Mouse (Mus musculus) kidney, embryonic 14.5 days (tissue): ENCODE measurements at regions not wholly inside any gene's neighbourhood (a gene's known extent, or its start where the extent isn't known, plus 50 kb on each side); places are given as distances from the start of the nearest gene placed in this dataset.

Experiments
- ATAC-seq: fragments of 200-750 bp; cut with Nextera tagmentation; 2 replicates; pipeline ENCODE4 v1.8.0; 2017; ENCODE audit warnings: moderate number of reproducible peaks, mild to moderate bottlenecking, moderate TSS enrichment, moderate library complexity; ENCODE audit not compliant: low FRiP score, low TSS enrichment
- H3K27ac ChIP-seq: fragments of 300-500 bp; sonication (generic); 2 replicates; pipeline ENCODE4 v1.5.1; 2014; ENCODE audit warnings: low read depth, mild to moderate bottlenecking, low read length, moderate library complexity, mixed read lengths
- H3K27me3 ChIP-seq: fragments of 300-500 bp; sonication (generic); 2 replicates; pipeline ENCODE4 v1.6.1; 2014; ENCODE audit warnings: mild to moderate bottlenecking, low read length; ENCODE audit not compliant: control insufficient read depth, insufficient read depth
- H3K36me3 ChIP-seq: fragments of 300-500 bp; sonication (generic); 2 replicates; pipeline ENCODE4 v1.6.1; 2014; ENCODE audit warnings: low read length, mixed read lengths; ENCODE audit not compliant: control insufficient read depth, insufficient read depth
- H3K4me1 ChIP-seq: fragments of 300-500 bp; sonication (generic); 2 replicates; pipeline ENCODE4 v1.6.1; 2014; ENCODE audit warnings: low read length, mixed read lengths; ENCODE audit not compliant: control insufficient read depth, insufficient read depth
- H3K4me2 ChIP-seq: fragments of 300-500 bp; sonication (generic); replicated peaks from 2 replicates; pipeline ENCODE4 v1.6.1; 2014; ENCODE audit warnings: low read depth, mild to moderate bottlenecking, low read length
- H3K4me3 ChIP-seq: fragments of 300-500 bp; sonication (generic); 2 replicates; pipeline ENCODE4 v1.5.1; 2014; ENCODE audit warnings: mild to moderate bottlenecking, low read length
- H3K9ac ChIP-seq: fragments of 300-500 bp; sonication (generic); 2 replicates; pipeline ENCODE4 v1.6.1; 2014; ENCODE audit warnings: low read depth, mild to moderate bottlenecking, low read length, moderate library complexity
- H3K9me3 ChIP-seq: fragments of 300-500 bp; sonication (generic); 2 replicates; pipeline ENCODE4 v1.6.1; 2016; ENCODE audit warnings: low read length; ENCODE audit not compliant: control insufficient read depth
- WGBS: fragments of 180-500 bp; shearing (Covaris S2); extraction: QIAGEN DNeasy Blood & Tissue Kit; methylation state at CpG from one replicate; pipeline ENCODE4 v1.1.7; 2014; 5-methylcytosine and 5-hydroxymethylcytosine counted together

GRCm38 (mm10) chr1:72108678-72109077, 103.4 kb downstream of the Mreg start:
- Histone ChIP-seq H3K4me1 (peaks cover 5% of the 10 kb centered on the region; the same call in 1 of the 2 replicates), H3K27me3 (no peaks in the 10 kb centered on the region), H3K27ac (no peak overlapping the region), H3K36me3 (no peaks in the 10 kb centered on the region), H3K4me2 (no peak overlapping the region), H3K9me3 (no peaks in the 10 kb centered on the region), H3K4me3 (no peak overlapping the region), H3K9ac (no peak overlapping the region)
- 26% methylated on average over 8 of the region's 8 CpGs for WGBS
- peak; percentile 72; the same call in 1 of the 2 replicates for ATAC-seq

- 62% methylated on average over 7 of the region's 7 CpGs for WGBS
- Histone ChIP-seq H3K4me3 (no peak overlapping the region), H3K27me3 (no peaks in the 10 kb centered on the region), H3K4me1 (peaks cover 5% of the 10 kb centered on the region; the same call in 1 of the 2 replicates), H3K36me3 (no peaks in the 10 kb centered on the region), H3K9ac (no peak overlapping the region), H3K9me3 (no peaks in the 10 kb centered on the region), H3K27ac (no peak overlapping the region), H3K4me2 (no peak overlapping the region)
- ATAC-seq = no peak
These were observed 105.0 kb downstream of the Mreg start for GRCm38 (mm10) chr1:72107125-72107524.

- Histone ChIP-seq H3K27ac (no peak overlapping the region), H3K4me1 (peaks cover 5% of the 10 kb centered on the region; the same call in 1 of the 2 replicates), H3K9ac (no peak overlapping the region), H3K27me3 (no peaks in the 10 kb centered on the region), H3K36me3 (no peaks in the 10 kb centered on the region), H3K9me3 (no peaks in the 10 kb centered on the region), H3K4me3 (no peak overlapping the region), H3K4me2 (no peak overlapping the region)
- ATAC-seq = no peak
- 91% methylated on average over 4 of the region's 4 CpGs for WGBS
These were observed 105.5 kb downstream of the Mreg start for GRCm38 (mm10) chr1:72106655-72107054.

GRCm38 (mm10) chr1:72105435-72106057, 106.6 kb downstream of the Mreg start:
- no peak overlapping the region for H3K27ac ChIP-seq
- ATAC-seq = no peak
- H3K4me3 ChIP-seq = no peak overlapping the region
- no peaks in the 10 kb centered on the region for H3K36me3 ChIP-seq
- H3K9me3 ChIP-seq = no peaks in the 10 kb centered on the region
- H3K9ac ChIP-seq = no peak overlapping the region
- H3K27me3 ChIP-seq = no peaks in the 10 kb centered on the region
- no peak overlapping the region for H3K4me2 ChIP-seq
- peaks cover under 1% of the 10 kb centered on the region; the same call in 1 of the 2 replicates for H3K4me1 ChIP-seq
- 62% methylated on average over 5 of the region's 5 CpGs for WGBS

- ATAC-seq = no peak
- H3K4me2 ChIP-seq = no peak overlapping the region
These were observed 108.1 kb downstream of the Mreg start for GRCm38 (mm10) chr1:72103962-72104361.

GRCm38 (mm10) chr1:72103387-72103786, 108.7 kb downstream of the Mreg start:
- Histone ChIP-seq H3K27ac (no peak overlapping the region), H3K4me1 (no peaks in the 10 kb centered on the region), H3K27me3 (no peaks in the 10 kb centered on the region), H3K4me3 (no peak overlapping the region), H3K4me2 (no peak overlapping the region), H3K9ac (no peak overlapping the region), H3K36me3 (no peaks in the 10 kb centered on the region), H3K9me3 (no peaks in the 10 kb centered on the region)
- no peak for ATAC-seq
- WGBS = 81% methylated on average over 6 of the region's 6 CpGs

More at GRCm38 (mm10) chr1:72103962-72104361, 108.1 kb downstream of the Mreg start:
- Histone ChIP-seq H3K9me3 (no peaks in the 10 kb centered on the region), H3K27ac (no peak overlapping the region), H3K4me3 (no peak overlapping the region), H3K4me1 (no peaks in the 10 kb centered on the region), H3K27me3 (no peaks in the 10 kb centered on the region), H3K36me3 (no peaks in the 10 kb centered on the region), H3K9ac (no peak overlapping the region)
- 71% methylated on average over 6 of the region's 6 CpGs for WGBS

GRCm38 (mm10) chr1:72099447-72099846, 112.7 kb downstream of the Mreg start:
- Histone ChIP-seq H3K27me3 (no peaks in the 10 kb centered on the region), H3K4me2 (no peak overlapping the region), H3K4me3 (no peak overlapping the region), H3K36me3 (no peaks in the 10 kb centered on the region), H3K9ac (no peak overlapping the region), H3K27ac (no peak overlapping the region), H3K9me3 (no peaks in the 10 kb centered on the region), H3K4me1 (no peaks in the 10 kb centered on the region)
- ATAC-seq = no peak
- 60% methylated on average over 5 of the region's 5 CpGs for WGBS

- Histone ChIP-seq H3K4me1 (no peaks in the 10 kb centered on the region), H3K27me3 (no peaks in the 10 kb centered on the region), H3K36me3 (no peaks in the 10 kb centered on the region), H3K27ac (no peak overlapping the region), H3K9me3 (no peaks in the 10 kb centered on the region), H3K9ac (no peak overlapping the region), H3K4me3 (no peak overlapping the region), H3K4me2 (no peak overlapping the region)
- WGBS = 83% methylated on average over 2 of the region's 2 CpGs
- no peak for ATAC-seq
These were observed 120.8 kb downstream of the Mreg start for GRCm38 (mm10) chr1:72091344-72091743.

- ATAC-seq = no peak
- no peaks in the 10 kb centered on the region for H3K4me1 ChIP-seq
- H3K9ac ChIP-seq = no peak overlapping the region
- 28% methylated on average over 6 of the region's 6 CpGs for WGBS
- H3K4me3 ChIP-seq = no peak overlapping the region
- H3K9me3 ChIP-seq = no peaks in the 10 kb centered on the region
- H3K4me2 ChIP-seq = no peak overlapping the region
- H3K27ac ChIP-seq = no peak overlapping the region
- no peaks in the 10 kb centered on the region for H3K36me3 ChIP-seq
- H3K27me3 ChIP-seq = no peaks in the 10 kb centered on the region
These were observed 126.4 kb downstream of the Mreg start for GRCm38 (mm10) chr1:72085661-72086060.
